Mouse (Mus musculus) ZHBTc4 (cell line): ENCODE results near the gene Gdf2.
A peak's percentile ranks its signal among the peaks of the same experiment; 100 is the strongest.

Experiments
- DNase-seq: peaks from one replicate; pipeline ENCODE4 v3.0.0-alpha.2; 2011; ENCODE audit warnings: low read depth, low spot score

The Gdf2 gene

GRCm38 (mm10) chr14:33940739-33941138, at the start of gene Gdf2:
Gene Gdf2, plus strand, starts transcription at chr14:33941039.
- DNase-seq: no peak

GRCm38 (mm10) chr14:33891507-33891906, 49.3 kb upstream of the Gdf2 start:
- no peak for DNase-seq

- DNase-seq: no peak
Measured at GRCm38 (mm10) chr14:33895777-33896176, 45.1 kb upstream of the Gdf2 start.

- DNase-seq: no peak
Measured at GRCm38 (mm10) chr14:33896628-33897300, 44.1 kb upstream of the Gdf2 start.

GRCm38 (mm10) chr14:33902783-33903182, 38.1 kb upstream of the Gdf2 start:
- DNase-seq: no peak

GRCm38 (mm10) chr14:33903199-33903598, 37.6 kb upstream of the Gdf2 start:
- DNase-seq: no peak

- DNase-seq: no peak
Measured at GRCm38 (mm10) chr14:33904851-33905250, 36.0 kb upstream of the Gdf2 start.

GRCm38 (mm10) chr14:33913727-33914126, 27.1 kb upstream of the Gdf2 start:
- peak; percentile 43 for DNase-seq

- DNase-seq: no peak
Measured at GRCm38 (mm10) chr14:33914206-33914605, 26.6 kb upstream of the Gdf2 start.

GRCm38 (mm10) chr14:33920727-33921559, 19.9 kb upstream of the Gdf2 start:
- DNase-seq: no peak

GRCm38 (mm10) chr14:33922771-33923167, 18.1 kb upstream of the Gdf2 start:
- DNase-seq: no peak

GRCm38 (mm10) chr14:33923168-33924070, 17.4 kb upstream of the Gdf2 start, which contains the start of gene Gdf10:
Gene Gdf10, plus strand, starts transcription at chr14:33923587.
- peak; percentile 57 for DNase-seq

- DNase-seq: peak; percentile 35
Measured at GRCm38 (mm10) chr14:33931853-33932252, 9.0 kb upstream of the Gdf2 start.

GRCm38 (mm10) chr14:33932935-33933703, 7.7 kb upstream of the Gdf2 start:
- peak; percentile 55 for DNase-seq

GRCm38 (mm10) chr14:33933778-33934317, 7.0 kb upstream of the Gdf2 start:
- DNase-seq: peak; percentile 70

GRCm38 (mm10) chr14:33939117-33939516, 1.7 kb upstream of the Gdf2 start:
- DNase-seq: peak; percentile 60

- no peak for DNase-seq
Measured at GRCm38 (mm10) chr14:33942222-33942621, 1.4 kb downstream of the Gdf2 start.

- no peak for DNase-seq
Measured at GRCm38 (mm10) chr14:33946125-33946524, 5.3 kb downstream of the Gdf2 start.

GRCm38 (mm10) chr14:33952233-33952981, 11.6 kb downstream of the Gdf2 start:
- no peak for DNase-seq

GRCm38 (mm10) chr14:33953761-33954160, 12.9 kb downstream of the Gdf2 start, which contains the start of gene Rbp3:
Gene Rbp3, plus strand, starts transcription at chr14:33954003.
- no peak for DNase-seq
